Mouse (Mus musculus) liver, embryonic 11.5 days (tissue): ENCODE results near the gene Castor1. TPM values are rescaled to one million over a fixed set of nuclear protein-coding genes. Genes with fewer than 3 reads are reported as not detected.
A peak's percentile ranks its signal among the peaks of the same experiment; 100 is the strongest.

Experiments used
- ATAC-seq: fragments of 200-750 bp; cut with Nextera tagmentation; replicated peaks from 2 replicates; pipeline ENCODE4 v1.8.0; 2017; ENCODE audit warnings: moderate number of reproducible peaks, mild to moderate bottlenecking, moderate TSS enrichment, moderate library complexity; ENCODE audit not compliant: low FRiP score
- DNase-seq: peaks from one replicate; pipeline ENCODE4 v3.0.0-alpha.2; 2017; ENCODE audit warnings: low spot score
- H3K27ac ChIP-seq: fragments of 300-500 bp; sonication (generic); 2 replicates; pipeline ENCODE4 v1.5.1; 2014; ENCODE audit warnings: mild to moderate bottlenecking, low read depth, low read length, control low read depth
- H3K27me3 ChIP-seq: fragments of 300-500 bp; sonication (generic); replicated peaks from 2 replicates; pipeline ENCODE4 v1.6.1; 2014; ENCODE audit warnings: low read length, mixed read lengths; ENCODE audit not compliant: control insufficient read depth, insufficient read depth
- H3K36me3 ChIP-seq: fragments of 300-500 bp; sonication (generic); 2 replicates; pipeline ENCODE4 v1.6.1; 2014; ENCODE audit warnings: mild to moderate bottlenecking, low read length, moderate library complexity, mixed read lengths; ENCODE audit not compliant: control insufficient read depth, insufficient read depth
- H3K4me1 ChIP-seq: fragments of 300-500 bp; sonication (generic); replicated peaks from 2 replicates; pipeline ENCODE4 v1.6.1; 2014; ENCODE audit warnings: low read length, mixed read lengths; ENCODE audit not compliant: control insufficient read depth, insufficient read depth
- H3K4me2 ChIP-seq: fragments of 300-500 bp; sonication (generic); 2 replicates; pipeline ENCODE4 v1.6.1; 2014; ENCODE audit warnings: mild to moderate bottlenecking, control low read depth, moderate library complexity
- H3K4me3 ChIP-seq: fragments of 300-500 bp; sonication (generic); 2 replicates; pipeline ENCODE4 v1.5.1; 2014; ENCODE audit warnings: low read depth, low read length, control low read depth
- H3K9ac ChIP-seq: fragments of 300-500 bp; sonication (generic); 2 replicates; pipeline ENCODE4 v1.6.1; 2014; ENCODE audit warnings: low read depth, low read length, control low read depth
- H3K9me3 ChIP-seq: fragments of 300-500 bp; sonication (generic); 2 replicates; pipeline ENCODE4 v1.6.1; 2016; ENCODE audit warnings: low read length, inconsistent platforms, mixed read lengths; ENCODE audit not compliant: control insufficient read depth
- WGBS: fragments of 180-500 bp; shearing (Covaris S2); extraction: QIAGEN DNeasy Blood & Tissue Kit; methylation state at CpG from one replicate; pipeline ENCODE4 v1.1.7; 2014; 5-methylcytosine and 5-hydroxymethylcytosine counted together
- polyA plus RNA-seq: library from polyadenylated mRNA; unstranded; fragments of >200 nt; fragmentation: Nextera tagmentation; extraction: Ambion mirVana; gene quantifications from 2 replicates; pipeline ENCODE4 v1.2.1, GENCODE M21; 2014

Gene Castor1
- polyA plus RNA-seq, 1 experiment from 2014 or later: 2.0 TPM

GRCm38 (mm10) chr11:4235052-4235655, 17.1 kb downstream of the Castor1 start:
- Histone ChIP-seq H3K9me3 (no peaks in the 10 kb centered on the region), H3K4me3 (no peak overlapping the region), H3K36me3 (no peaks in the 10 kb centered on the region), H3K27ac (0 out of 2 replicates have a peak overlapping the region, but pooled peaks have one; percentile 1), H3K27me3 (no peaks in the 10 kb centered on the region), H3K4me2 (peak overlapping the region; percentile 41), H3K4me1 (peaks cover 19% of the 10 kb centered on the region; the same call in 1 of the 2 replicates), H3K9ac (no peak overlapping the region; the same call in 1 of the 2 replicates)
- no peak for DNase-seq
- ATAC-seq: peak; percentile 24
- WGBS: 79% methylated on average over 6 of the region's 6 CpGs

GRCm38 (mm10) chr11:4235665-4236545, 17.9 kb downstream of the Castor1 start, which contains the start of gene Osm:
Osm (plus strand) TSS chr11:4236420.
- H3K4me3 ChIP-seq: no peak within 1 kb of the TSS
- H3K36me3 ChIP-seq: no peaks in the 10 kb centered on the region
- WGBS: 63% methylated on average over 16 of the region's 16 CpGs
- H3K9ac ChIP-seq: no peak within 1 kb of the TSS; the same call in 1 of the 2 replicates
- ATAC-seq (peak; percentile 62), DNase-seq (no peak)
- peak within 1 kb of the TSS; percentile 41 for H3K4me2 ChIP-seq
- no peaks in the 10 kb centered on the region for H3K27me3 ChIP-seq
- no peaks in the 10 kb centered on the region for H3K9me3 ChIP-seq
- H3K4me1 ChIP-seq: peaks cover 19% of the 10 kb centered on the region; the same call in 1 of the 2 replicates
- H3K27ac ChIP-seq: 0 out of 2 replicates have a peak within 1 kb of the TSS, but pooled peaks have one; percentile 1

DNA sequence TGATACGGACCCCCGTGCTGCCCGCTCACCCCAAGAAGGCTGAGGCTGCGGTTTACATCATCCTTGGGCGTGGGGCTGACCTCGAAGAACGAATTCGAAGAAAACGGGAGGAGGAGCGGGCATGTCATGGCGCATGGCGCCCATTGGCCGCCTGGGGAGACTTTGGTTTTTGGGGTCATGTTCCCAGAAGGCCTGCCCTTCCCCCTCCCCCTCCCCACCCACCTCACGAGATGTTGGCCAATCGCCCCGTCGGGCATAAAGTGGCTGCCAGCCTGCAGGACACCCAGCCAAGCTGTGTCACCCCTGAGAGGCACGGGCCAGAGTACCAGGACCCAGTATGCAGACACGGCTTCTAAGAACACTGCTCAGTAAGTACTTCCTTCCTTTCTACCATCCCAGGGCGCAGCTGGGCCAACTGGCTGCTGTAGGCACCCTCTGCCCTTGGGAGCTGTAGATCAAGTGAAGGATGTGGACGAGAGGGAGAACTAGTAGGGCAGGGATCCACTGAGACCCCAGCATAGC, 18.6 kb downstream of the Castor1 start:
- no peaks in the 10 kb centered on the region for H3K27me3 ChIP-seq
- DNase-seq: no peak
- no peaks in the 10 kb centered on the region for H3K36me3 ChIP-seq
- 85% methylated on average over 21 of the region's 21 CpGs for WGBS
- no peak overlapping the region for H3K4me2 ChIP-seq
- no peak overlapping the region for H3K27ac ChIP-seq
- no peak for ATAC-seq
- no peak overlapping the region for H3K4me3 ChIP-seq
- H3K4me1 ChIP-seq: peaks cover 19% of the 10 kb centered on the region; the same call in 1 of the 2 replicates
- H3K9me3 ChIP-seq: no peaks in the 10 kb centered on the region
- H3K9ac ChIP-seq: no peak overlapping the region

DNA sequence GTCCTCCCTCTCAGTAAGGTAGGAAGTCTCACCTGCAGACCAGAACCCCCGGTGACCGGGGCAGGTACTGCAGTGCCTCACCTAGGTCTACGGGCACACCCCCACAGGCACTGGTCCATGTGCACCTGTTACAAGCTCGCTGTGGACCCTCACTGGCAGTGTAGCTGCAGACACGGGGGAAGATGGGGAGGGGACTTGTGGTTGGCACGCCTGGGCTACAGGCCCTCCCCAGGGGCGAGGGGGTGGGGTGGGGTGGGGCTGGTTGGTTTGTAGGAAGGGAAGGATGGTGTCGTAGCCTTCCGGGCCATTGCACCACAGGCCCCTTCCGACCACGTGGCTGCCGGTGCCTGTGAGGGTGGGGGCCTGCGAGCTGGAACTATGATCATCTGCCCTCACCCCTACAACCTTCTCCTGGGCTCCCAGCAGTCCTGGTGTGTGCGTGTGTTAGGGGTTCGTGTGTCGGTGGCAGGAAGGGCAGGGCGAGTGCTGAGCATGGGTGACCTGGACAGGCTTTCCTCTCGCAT, 19.4 kb downstream of the Castor1 start:
- no peaks in the 10 kb centered on the region for H3K27me3 ChIP-seq
- no peak overlapping the region for H3K27ac ChIP-seq
- peak overlapping the region; percentile 25; the same call in 1 of the 2 replicates for H3K4me2 ChIP-seq
- DNase-seq (no peak), ATAC-seq (no peak)
- no peak overlapping the region for H3K4me3 ChIP-seq
- H3K36me3 ChIP-seq: no peaks in the 10 kb centered on the region
- peaks cover 18% of the 10 kb centered on the region; the same call in 1 of the 2 replicates for H3K4me1 ChIP-seq
- H3K9ac ChIP-seq: no peak overlapping the region
- WGBS: 66% methylated on average over 18 of the region's 18 CpGs
- no peaks in the 10 kb centered on the region for H3K9me3 ChIP-seq

DNA sequence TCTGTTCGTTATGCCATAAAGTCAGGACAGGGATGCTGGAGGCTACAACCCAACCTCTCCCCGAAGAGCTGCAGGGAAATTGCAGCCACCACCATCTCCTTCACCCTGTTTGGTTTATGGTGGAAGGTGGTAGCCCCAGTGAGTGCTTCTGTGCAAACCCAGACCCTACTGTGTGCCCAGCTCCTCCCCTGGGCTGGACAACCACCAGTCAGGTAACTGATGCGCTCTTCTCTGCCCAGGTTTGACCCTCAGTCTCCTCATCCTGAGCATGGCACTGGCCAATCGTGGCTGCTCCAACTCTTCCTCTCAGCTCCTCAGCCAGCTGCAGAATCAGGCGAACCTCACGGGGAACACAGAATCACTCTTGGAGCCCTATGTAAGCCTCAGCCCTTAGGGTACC, 20.1 kb downstream of the Castor1 start:
- Histone ChIP-seq H3K9me3 (no peaks in the 10 kb centered on the region), H3K36me3 (no peaks in the 10 kb centered on the region), H3K4me2 (no peak overlapping the region), H3K27me3 (no peaks in the 10 kb centered on the region), H3K4me1 (peaks cover 15% of the 10 kb centered on the region; the same call in 1 of the 2 replicates), H3K4me3 (no peak overlapping the region), H3K27ac (no peak overlapping the region), H3K9ac (no peak overlapping the region)
- DNase-seq: no peak
- no peak for ATAC-seq
- WGBS: 79% methylated on average over 6 of the region's 6 CpGs

DNA sequence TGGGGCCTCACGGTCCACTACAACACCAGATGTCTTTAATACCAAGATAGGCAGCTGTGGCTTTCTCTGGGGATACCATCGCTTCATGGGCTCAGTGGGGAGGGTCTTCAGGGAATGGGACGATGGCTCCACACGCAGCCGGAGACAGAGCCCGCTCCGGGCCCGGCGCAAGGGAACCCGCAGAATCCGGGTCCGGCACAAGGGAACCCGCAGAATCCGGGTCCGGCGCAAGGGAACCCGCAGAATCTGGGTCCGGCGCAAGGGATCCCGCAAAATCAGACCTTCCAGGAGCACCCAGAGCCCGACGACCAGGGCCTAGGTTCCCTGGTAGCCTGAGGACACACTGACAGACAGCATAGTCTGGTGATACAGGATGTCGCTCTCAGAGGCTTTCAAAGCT, 21.7 kb downstream of the Castor1 start:
- Histone ChIP-seq H3K9ac (no peak overlapping the region), H3K4me2 (no peak overlapping the region)
- WGBS: 87% methylated on average over 23 of the region's 23 CpGs

GRCm38 (mm10) chr11:4240151-4240550, 22.1 kb downstream of the Castor1 start:
- Histone ChIP-seq H3K36me3 (no peaks in the 10 kb centered on the region), H3K4me2 (no peak overlapping the region), H3K9me3 (no peaks in the 10 kb centered on the region), H3K27ac (no peak overlapping the region), H3K27me3 (no peaks in the 10 kb centered on the region), H3K9ac (no peak overlapping the region), H3K4me3 (no peak overlapping the region), H3K4me1 (peaks cover 10% of the 10 kb centered on the region; the same call in 1 of the 2 replicates)
- ATAC-seq: no peak
- 49% methylated on average over 7 of the region's 7 CpGs for WGBS
- no peak for DNase-seq

More for the DNA sequence above, 21.7 kb downstream of the Castor1 start:
- Histone ChIP-seq H3K4me3 (no peak overlapping the region), H3K36me3 (no peaks in the 10 kb centered on the region), H3K27ac (no peak overlapping the region), H3K4me1 (peaks cover 12% of the 10 kb centered on the region; the same call in 1 of the 2 replicates), H3K9me3 (no peaks in the 10 kb centered on the region), H3K27me3 (no peaks in the 10 kb centered on the region)
- ATAC-seq: no peak
- DNase-seq: no peak

DNA sequence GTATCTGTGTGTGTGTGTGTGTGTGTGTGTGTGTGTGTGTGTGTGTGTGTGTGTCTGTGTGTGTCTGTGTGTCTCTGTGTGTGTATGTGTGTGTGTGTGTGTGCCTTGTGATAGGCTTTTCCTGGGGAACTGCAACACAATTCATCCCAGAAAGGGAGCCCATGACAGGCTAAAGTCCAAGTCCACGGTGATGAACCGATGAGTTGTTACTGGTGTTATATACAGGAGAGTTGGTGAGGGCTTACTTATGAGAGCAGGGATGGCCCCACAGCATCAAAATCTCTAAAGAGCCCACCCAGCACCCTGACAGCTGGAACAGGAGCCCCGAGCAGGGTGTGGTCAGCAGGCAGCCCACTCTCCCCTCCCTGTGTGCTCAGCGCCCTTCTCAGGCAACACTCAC, 23.2 kb downstream of the Castor1 start:
- 74% methylated on average over 4 of the region's 4 CpGs for WGBS
- Histone ChIP-seq H3K27me3 (no peaks in the 10 kb centered on the region), H3K4me3 (no peak overlapping the region), H3K27ac (no peak overlapping the region), H3K9ac (no peak overlapping the region), H3K4me1 (peaks cover 7% of the 10 kb centered on the region), H3K4me2 (no peak overlapping the region), H3K36me3 (no peaks in the 10 kb centered on the region), H3K9me3 (no peaks in the 10 kb centered on the region)
- ATAC-seq (no peak), DNase-seq (no peak)
